Mouse (Mus musculus) cerebellum, adult 11-12 months (tissue): ENCODE measurements at regions not wholly inside any gene's neighbourhood (a gene's known extent, or its start where the extent isn't known, plus 50 kb on each side); places are given as distances from the start of the nearest gene placed in this dataset.
"Not testable (repeated sequence)": the region's sequence is repeated elsewhere in the genome, so short reads cannot be mapped to it uniquely, and the experiment has no call there.

Experiments
- DNase-seq: peaks from one replicate; pipeline ENCODE4 v3.0.0; 2022

- peak; percentile 98 for DNase-seq
Measured at GRCm38 (mm10) chr15:31989593-31990290, 187.3 kb upstream of the Tas2r119 start.

GRCm38 (mm10) chr15:31997996-31998395, 179.1 kb upstream of the Tas2r119 start:
- DNase-seq: no peak

GRCm38 (mm10) chr15:31999553-31999952, 177.5 kb upstream of the Tas2r119 start:
- DNase-seq: peak; percentile 55

GRCm38 (mm10) chr15:32002950-32003422, 174.1 kb upstream of the Tas2r119 start:
- DNase-seq: peak; percentile 65

- no peak for DNase-seq
Measured at GRCm38 (mm10) chr15:32003489-32003888, 173.6 kb upstream of the Tas2r119 start.

- DNase-seq: no peak
Measured at GRCm38 (mm10) chr15:32005986-32006385, 171.1 kb upstream of the Tas2r119 start.

GRCm38 (mm10) chr15:32009818-32010217, 167.3 kb upstream of the Tas2r119 start:
- no peak for DNase-seq

GRCm38 (mm10) chr15:32012044-32012443, 165.0 kb upstream of the Tas2r119 start:
- no peak for DNase-seq

- no peak for DNase-seq
Measured at GRCm38 (mm10) chr15:32012838-32013237, 164.3 kb upstream of the Tas2r119 start.

GRCm38 (mm10) chr15:32015169-32015568, 161.9 kb upstream of the Tas2r119 start:
- DNase-seq: no peak

- no peak for DNase-seq
Measured at GRCm38 (mm10) chr15:32020323-32021008, 156.6 kb upstream of the Tas2r119 start.

- no peak for DNase-seq
Measured at GRCm38 (mm10) chr15:32021009-32021602, 156.0 kb upstream of the Tas2r119 start.

- DNase-seq: no peak
Measured at GRCm38 (mm10) chr15:32034091-32034490, 143.0 kb upstream of the Tas2r119 start.

GRCm38 (mm10) chr15:32034790-32035189, 142.3 kb upstream of the Tas2r119 start:
- no peak for DNase-seq

- peak; percentile 86 for DNase-seq
Measured at GRCm38 (mm10) chr15:32041764-32042163, 135.3 kb upstream of the Tas2r119 start.

- no peak for DNase-seq
Measured at GRCm38 (mm10) chr15:32042173-32042572, 134.9 kb upstream of the Tas2r119 start.

GRCm38 (mm10) chr15:32042589-32042988, 134.5 kb upstream of the Tas2r119 start:
- no peak for DNase-seq

- no peak for DNase-seq
Measured at GRCm38 (mm10) chr15:32043207-32043606, 133.9 kb upstream of the Tas2r119 start.

- DNase-seq: not testable (repeated sequence)
Measured at GRCm38 (mm10) chr15:32043670-32044069, 133.4 kb upstream of the Tas2r119 start.

- no peak for DNase-seq
Measured at GRCm38 (mm10) chr15:32048836-32049235, 128.3 kb upstream of the Tas2r119 start.

- no peak for DNase-seq
Measured at GRCm38 (mm10) chr15:32061573-32061972, 115.5 kb upstream of the Tas2r119 start.

GRCm38 (mm10) chr15:32082109-32082508, 95.0 kb upstream of the Tas2r119 start:
- peak; percentile 20 for DNase-seq

- no peak for DNase-seq
Measured at GRCm38 (mm10) chr15:32093889-32094288, 83.2 kb upstream of the Tas2r119 start.

- no peak for DNase-seq
Measured at GRCm38 (mm10) chr15:32095554-32095953, 81.5 kb upstream of the Tas2r119 start.
